ENCODE assay signal across 11 mouse cellular contexts in the genomic region with DNA sequence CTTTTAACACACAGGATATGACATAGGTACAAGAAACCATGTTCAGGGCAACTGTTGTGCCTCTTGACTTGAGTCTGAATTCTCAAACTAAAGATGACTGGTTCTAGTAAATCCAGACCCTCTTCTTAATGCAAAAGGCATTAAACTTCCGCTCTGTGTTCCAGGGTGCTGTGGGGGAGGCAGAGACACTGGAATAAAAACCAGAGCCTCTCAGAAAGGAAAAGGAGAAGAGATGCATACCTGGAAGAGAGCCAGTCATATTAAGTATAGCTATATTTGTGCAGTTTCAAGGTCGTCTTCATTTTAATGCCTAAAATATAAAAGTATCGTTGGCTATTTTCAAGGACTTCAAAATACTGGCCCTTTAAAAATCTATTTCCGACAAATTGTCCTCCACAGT.
"Had no signal": no experiment of that assay in that cellular context is flagged by ENCODE, and none has a peak within 500 bp of the region (broad histone marks: within the 10 kb centered on the region; RNA-seq: fewer than 3 reads in every experiment).

No protein-coding gene starts in this region.

- H3K4me2 ChIP-seq: liver, embryonic 13.5 days; midbrain, embryonic 11.5 days had no signal

- H3K9me3 ChIP-seq: liver, embryonic 13.5 days had no signal

- H3K27me3 ChIP-seq: liver, embryonic 13.5 days had no signal

- DNase-seq: kidney, adult 8-10 months; kidney, postnatal 14 days; layer of hippocampus, postnatal 36 days; liver, embryonic 13.5 days; lung, adult 2 months; lung, postnatal 14 days; lung, postnatal 4 days; midbrain, embryonic 14.5 days; thymus, postnatal 25 days had no signal

- H3K4me3 ChIP-seq: left cerebral cortex, adult 2 months; liver, embryonic 13.5 days had no signal

- H3K4me1 ChIP-seq: liver, embryonic 13.5 days had no signal

- H3K9ac ChIP-seq: liver, embryonic 13.5 days had no signal

- H3K27ac ChIP-seq: left cerebral cortex, adult 2 months; liver, embryonic 13.5 days had no signal

- H3K36me3 ChIP-seq: liver, embryonic 13.5 days had no signal
